Mouse (Mus musculus) right cerebral cortex, postnatal 36 days (tissue): ENCODE data around the gene Cpt1a.

ENCODE experiments used
- DNase-seq, 2 experiments: peaks; one replicate each; pipeline ENCODE4 v3.0.0; 2022; ENCODE audit warnings: low spot score in 2 of 2, mixed read lengths in 1 of 2

Gene Cpt1a

GRCm38 (mm10) chr19:3428057-3428830, 106.1 kb downstream of the Cpt1a start:
- no peak for DNase-seq

- DNase-seq: no peak
Measured at GRCm38 (mm10) chr19:3429156-3429816, 107.2 kb downstream of the Cpt1a start.

- no peak for DNase-seq
Measured at GRCm38 (mm10) chr19:3431066-3431465, 108.9 kb downstream of the Cpt1a start.

- no peak for DNase-seq
Measured at GRCm38 (mm10) chr19:3431969-3432368, 109.8 kb downstream of the Cpt1a start.

GRCm38 (mm10) chr19:3434124-3434523, 112.0 kb downstream of the Cpt1a start:
- no peak for DNase-seq

GRCm38 (mm10) chr19:3434641-3435040, 112.5 kb downstream of the Cpt1a start:
- no peak for DNase-seq
